Mouse (Mus musculus): Measurements from ENCODE around the gene Phtf1. TPM values are rescaled to one million over a fixed set of nuclear protein-coding genes. Genes with fewer than 3 reads are reported as not detected.

Phtf1 gene
- 10 to 100 TPM; 40.9 to 44.9 (median 43.4) TPM for total RNA-seq (2022)

GRCm38 (mm10) chr3:103967861-103968691 is at the start of gene Phtf1:
Gene Phtf1, plus strand, starts transcription at chr3:103968110.
- DNase-seq (ENCODE audit: low spot score in 2 of 2): peak; percentile 71 to 80

GRCm38 (mm10) chr3:103920094-103920493 is 47.8 kb upstream of the Phtf1 start:
- DNase-seq (ENCODE audit: low spot score in 2 of 2): no peak

GRCm38 (mm10) chr3:103925302-103925701 is 42.6 kb upstream of the Phtf1 start:
- DNase-seq (ENCODE audit: low spot score in 2 of 2): no peak

- no peak for DNase-seq (ENCODE audit: low spot score in 2 of 2)
Observed at GRCm38 (mm10) chr3:103927511-103927910, 40.4 kb upstream of the Phtf1 start.

DNA sequence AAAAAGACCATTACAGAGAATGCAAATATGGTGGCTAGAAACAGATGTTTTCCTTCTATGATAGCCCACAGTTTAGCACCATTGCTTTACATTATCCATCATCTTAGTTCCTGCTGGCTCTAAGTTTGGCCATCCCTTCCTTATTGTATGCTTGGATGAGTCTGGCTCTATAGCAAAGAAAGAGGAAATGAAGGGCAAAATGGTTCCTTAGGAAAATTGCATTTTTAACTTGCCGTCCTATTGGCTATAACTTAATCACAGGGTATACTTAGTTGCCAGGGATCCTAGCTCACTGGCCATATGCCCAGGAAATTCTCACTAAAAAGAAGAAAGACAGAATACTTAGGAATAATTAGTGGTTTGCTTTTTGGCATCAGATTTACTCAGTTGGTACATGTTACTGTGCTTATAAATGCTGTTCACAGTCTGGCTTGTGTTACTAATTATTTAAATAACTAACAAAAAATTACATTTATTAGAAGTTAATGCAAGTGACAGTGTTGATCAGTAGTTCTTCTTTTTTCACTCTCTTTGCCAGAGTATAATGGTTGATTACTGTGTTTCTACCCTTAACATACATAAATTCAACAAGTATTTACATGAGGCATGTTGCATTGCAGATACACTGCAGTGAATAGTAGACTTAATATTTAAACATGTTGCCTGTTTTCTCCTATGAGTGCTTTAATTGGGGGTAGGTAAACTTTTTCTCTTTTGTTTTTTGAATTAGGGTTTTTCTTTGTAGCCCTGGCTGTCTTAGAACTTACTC is 22.9 kb upstream of the Phtf1 start:
- DNase-seq (ENCODE audit: low spot score in 2 of 2): peak in 1 of 2 experiments; percentile 21

DNA sequence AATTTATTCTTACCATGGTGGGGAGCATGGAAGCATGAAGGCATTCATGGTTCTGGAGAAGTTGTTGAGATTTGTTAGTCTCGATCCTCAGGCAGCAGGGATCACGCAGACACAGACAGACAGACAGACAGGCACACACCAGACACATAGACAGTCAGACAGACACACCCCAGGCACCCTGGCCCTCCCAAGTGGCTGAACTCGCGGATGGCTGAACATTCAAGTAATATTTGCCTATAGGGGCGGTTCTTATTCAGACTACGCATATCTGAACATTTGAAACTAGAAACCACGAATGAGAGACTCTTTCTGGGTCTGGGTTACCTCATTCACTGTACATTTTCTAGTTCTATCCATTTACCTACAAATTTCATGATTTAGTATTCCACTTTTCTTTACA is 19.2 kb upstream of the Phtf1 start:
- no peak for DNase-seq (ENCODE audit: low spot score in 2 of 2)

- no peak for DNase-seq (ENCODE audit: low spot score in 2 of 2)
Observed at GRCm38 (mm10) chr3:103960622-103961021, 7.3 kb upstream of the Phtf1 start.

DNA sequence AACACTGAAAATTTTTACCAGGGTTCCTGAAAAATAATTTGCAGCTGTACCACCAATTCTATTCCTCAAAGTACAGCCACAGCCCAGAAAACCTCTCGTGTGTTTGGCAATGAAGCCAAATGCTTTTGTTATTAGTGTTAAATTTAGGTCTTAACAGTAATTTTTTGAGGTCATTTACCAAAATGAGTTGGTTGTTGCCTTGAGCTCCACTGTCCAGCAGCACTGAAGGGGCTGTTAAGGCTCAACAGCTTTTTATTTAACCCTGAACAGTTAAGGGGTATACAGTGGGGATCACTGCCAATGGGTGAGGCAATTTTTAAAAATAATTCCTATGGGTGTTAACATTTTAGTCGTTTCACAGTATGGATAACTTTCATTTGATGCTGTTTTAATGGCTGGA is 679 bp upstream of the Phtf1 start:
- no peak for DNase-seq (ENCODE audit: low spot score in 2 of 2)

- DNase-seq (ENCODE audit: low spot score in 2 of 2): peak; percentile 37 to 46
Observed at GRCm38 (mm10) chr3:103968701-103969100, 791 bp downstream of the Phtf1 start.

DNA sequence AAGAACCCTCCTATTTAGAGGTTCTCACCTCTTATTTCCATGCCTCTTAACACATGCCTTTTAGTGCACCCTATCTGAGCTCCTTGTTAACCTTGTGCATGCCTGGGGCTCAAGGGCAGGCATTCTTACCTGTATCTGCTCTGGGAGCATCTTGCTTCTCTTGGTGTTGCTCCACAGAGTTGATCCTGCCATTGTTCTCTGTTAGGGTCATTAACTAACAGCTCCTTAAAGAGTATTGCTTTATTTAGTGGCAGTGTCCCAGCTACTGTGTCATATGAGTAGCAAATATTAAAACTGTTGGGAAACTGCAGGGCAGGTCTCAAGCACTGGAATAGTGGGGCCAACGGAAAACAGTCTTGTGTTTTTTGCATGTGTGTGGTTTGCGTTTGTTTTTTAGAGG is 3.2 kb downstream of the Phtf1 start:
- no peak for DNase-seq (ENCODE audit: low spot score in 2 of 2)

DNA sequence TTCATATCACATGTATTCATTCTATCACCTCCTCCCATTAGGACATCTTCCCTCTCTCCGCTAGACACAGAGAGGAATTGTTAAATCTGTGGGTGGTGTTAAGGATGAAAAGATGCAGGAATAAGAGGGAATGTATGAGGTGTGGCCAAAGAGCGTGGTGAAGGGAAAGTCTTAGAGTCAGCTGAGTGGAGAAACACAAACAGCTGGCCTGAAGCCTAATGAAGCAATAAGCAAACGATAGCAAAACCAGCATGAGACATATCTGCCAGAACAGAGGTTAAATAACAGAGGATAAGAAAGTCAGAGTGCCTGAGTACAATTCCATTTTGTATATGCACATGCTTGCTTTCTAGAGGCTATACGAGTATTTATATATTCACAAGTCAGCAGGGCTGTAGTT is 16.6 kb downstream of the Phtf1 start:
- DNase-seq (ENCODE audit: low spot score in 2 of 2): no peak

DNA sequence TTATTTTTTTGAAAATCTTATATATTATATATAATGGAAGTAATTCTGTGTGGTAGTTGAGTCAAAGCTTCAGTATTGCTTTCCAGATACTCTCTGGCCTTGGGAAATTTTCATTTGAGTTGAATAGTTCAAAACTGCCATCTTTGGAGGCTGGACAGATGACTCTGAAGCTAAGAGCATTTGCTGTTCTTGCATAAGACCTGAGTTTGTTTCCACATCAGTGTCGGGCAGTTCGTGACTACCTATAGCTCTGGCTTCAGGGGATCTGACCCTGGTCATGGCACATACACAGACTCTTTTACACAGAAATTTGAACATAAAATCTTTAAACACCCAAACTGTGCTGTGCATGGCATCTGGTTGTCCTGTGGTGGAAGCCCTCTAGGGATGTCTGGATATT is 17.3 kb downstream of the Phtf1 start:
- no peak for DNase-seq (ENCODE audit: low spot score in 2 of 2)

GRCm38 (mm10) chr3:103987831-103988432 is 20.0 kb downstream of the Phtf1 start:
- no peak for DNase-seq (ENCODE audit: low spot score in 2 of 2)

DNA sequence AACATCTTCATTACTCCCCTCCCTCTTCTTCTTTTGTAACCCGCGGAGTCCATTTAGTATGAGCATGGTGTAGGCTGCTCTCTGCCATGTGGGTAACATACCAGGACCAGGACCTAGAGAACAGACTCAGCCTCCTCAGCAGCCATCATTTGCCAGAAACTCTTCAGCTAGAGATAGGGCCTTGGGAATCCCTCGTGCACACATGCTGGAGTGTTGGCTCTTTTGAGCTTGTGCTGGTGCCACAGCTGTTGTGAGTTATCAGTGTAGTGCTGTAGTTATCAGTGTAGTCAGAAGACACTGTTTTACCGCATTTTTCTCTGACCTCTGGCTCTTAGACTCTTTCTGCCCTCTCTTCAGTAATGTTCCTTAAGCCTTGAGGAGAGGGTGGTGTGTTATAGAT is 21.4 kb downstream of the Phtf1 start:
- no peak for DNase-seq (ENCODE audit: low spot score in 2 of 2)

DNA sequence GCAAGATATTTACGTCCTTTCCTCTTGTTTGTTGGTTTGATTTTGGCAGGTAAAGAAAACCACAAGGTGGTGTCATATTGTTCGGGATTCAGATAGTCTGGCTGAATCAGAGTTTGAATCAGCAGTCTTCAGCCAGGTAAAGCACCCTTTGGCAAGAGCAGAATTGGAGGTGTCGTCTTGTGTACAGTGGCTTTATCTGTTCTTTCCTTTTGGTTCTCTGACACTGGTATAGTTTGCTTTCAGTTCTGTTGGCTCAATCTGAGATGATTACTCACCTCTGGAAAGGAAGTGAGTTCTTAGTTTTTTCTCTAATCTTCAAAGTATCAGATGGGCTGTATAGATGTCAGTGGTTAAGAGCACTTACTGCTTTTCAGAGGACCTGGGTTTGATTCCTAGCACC is 23.4 kb downstream of the Phtf1 start:
- no peak for DNase-seq (ENCODE audit: low spot score in 2 of 2)

- no peak for DNase-seq (ENCODE audit: low spot score in 2 of 2)
Observed at GRCm38 (mm10) chr3:103998724-103999123, 30.8 kb downstream of the Phtf1 start.

DNA sequence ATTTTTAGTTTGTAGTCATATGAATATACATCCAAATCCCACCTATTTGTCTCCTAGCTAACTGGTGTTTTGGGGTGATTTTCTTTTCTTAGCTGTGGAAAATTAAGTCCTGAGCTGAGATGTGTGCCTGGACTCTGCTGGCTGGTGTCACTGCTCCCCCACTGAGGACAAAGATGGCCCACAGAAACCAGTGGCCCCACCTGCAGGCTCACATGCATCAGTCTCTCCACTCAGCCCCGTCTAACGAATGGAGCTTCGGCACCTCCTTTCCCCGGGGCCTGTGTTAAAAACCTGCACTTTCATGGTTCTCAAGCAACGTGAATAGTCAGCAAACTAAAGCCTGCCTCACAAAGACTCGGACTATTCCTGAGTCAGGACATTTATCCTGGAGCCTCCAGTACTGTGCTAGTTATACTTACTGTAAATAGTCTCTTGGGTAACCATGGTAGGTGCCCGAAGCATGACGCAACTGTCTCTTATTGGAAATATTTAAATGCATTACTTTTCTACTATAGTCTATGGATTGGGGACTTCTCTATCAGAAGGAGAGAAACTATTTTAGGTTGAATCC is 39.1 kb downstream of the Phtf1 start:
- no peak for DNase-seq (ENCODE audit: low spot score in 2 of 2)

DNA sequence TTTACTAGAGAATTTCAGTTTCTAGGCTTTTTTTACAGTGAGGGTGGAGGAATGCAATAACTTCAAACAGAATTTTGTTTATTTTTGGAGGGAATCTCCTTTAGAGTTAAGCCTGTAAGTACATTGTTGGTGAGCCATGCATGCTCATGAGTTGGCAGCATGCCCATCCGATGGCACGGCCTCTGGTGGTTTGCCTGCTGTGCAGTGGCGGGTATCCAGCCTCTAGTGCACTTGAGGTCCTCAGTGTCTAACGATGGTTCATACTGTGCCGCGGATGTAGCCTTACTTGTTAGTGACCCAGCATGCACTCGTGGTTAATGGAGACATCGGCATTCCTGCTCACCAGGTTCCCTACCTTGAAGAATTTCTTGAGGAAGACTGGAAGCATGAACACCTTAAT is 39.6 kb downstream of the Phtf1 start:
- peak in 1 of 2 experiments; percentile 22 for DNase-seq (ENCODE audit: low spot score in 2 of 2)

GRCm38 (mm10) chr3:104009924-104010662 is 42.2 kb downstream of the Phtf1 start:
- DNase-seq (ENCODE audit: low spot score in 2 of 2): no peak

DNA sequence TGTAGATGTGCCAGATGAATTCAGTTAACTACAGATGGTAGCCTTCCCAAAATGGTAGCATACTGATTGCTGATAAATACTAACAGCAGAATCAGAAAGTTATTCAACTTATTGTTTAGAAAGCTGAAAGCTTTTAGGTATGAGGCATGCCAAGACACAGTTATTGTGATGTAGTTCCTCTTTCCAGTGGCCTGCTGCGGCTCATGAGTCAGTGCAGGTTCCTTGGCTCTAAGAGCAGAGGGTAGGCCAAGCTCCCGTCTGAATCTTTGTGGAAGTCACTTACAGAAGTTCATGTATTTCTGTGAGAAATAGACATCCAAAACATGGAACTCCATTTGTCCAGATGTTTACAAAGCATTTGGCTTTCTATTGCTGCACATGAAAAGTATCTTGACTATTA is 44.1 kb downstream of the Phtf1 start:
- no peak for DNase-seq (ENCODE audit: low spot score in 2 of 2)

- DNase-seq (ENCODE audit: low spot score in 2 of 2): no peak
Observed at GRCm38 (mm10) chr3:104017931-104018330, 50.0 kb downstream of the Phtf1 start.
